Mouse (Mus musculus): ENCODE measurements at regions not wholly inside any gene's neighbourhood (a gene's known extent, or its start where the extent isn't known, plus 50 kb on each side); places are given as distances from the start of the nearest gene placed in this dataset.
A peak's percentile ranks its signal among the peaks of the same experiment; 100 is the strongest.

- Histone ChIP-seq H3K36me3 (ENCODE audit: control insufficient read depth, insufficient read depth, low read length) (no peaks in the 10 kb centered on the region), H3K27ac (replicated peaks) (peak overlapping the region; percentile 98), H3K9me3 (ENCODE audit: control insufficient read depth, low read length) (no peaks in the 10 kb centered on the region), H3K27me3 (ENCODE audit: control insufficient read depth, insufficient read depth, low read length) (no peaks in the 10 kb centered on the region), H3K9ac (ENCODE audit: low read length) (peak overlapping the region; percentile 94), H3K4me3 (ENCODE audit: low read depth, low read length) (peak overlapping the region; percentile 78), H3K4me2 (replicated peaks; ENCODE audit: low read depth) (peak overlapping the region; percentile 92), H3K4me1 (replicated peaks; ENCODE audit: control insufficient read depth, insufficient read depth) (no peaks in the 10 kb centered on the region)
- no peak for TF ChIP-seq EP300 (optimal IDR thresholded peaks at IDR 0.05)
- peak; percentile 44 for TF ChIP-seq CTCF (IDR thresholded peaks at IDR 0.05; ENCODE audit: low read depth)
- ATAC-seq (ENCODE audit: low FRiP score, low TSS enrichment) (peak; percentile 81), DNase-seq (ENCODE audit: low spot score) (peak; percentile 72)
- WGBS = 0% methylated on average over 39 of the region's 54 CpGs
Observed at GRCm38 (mm10) chr13:54303071-54303924, 67.9 kb upstream of the Cplx2 start.

- H3K9me3 ChIP-seq (ENCODE audit: control insufficient read depth, low read length) = no peaks in the 10 kb centered on the region
- no peak overlapping the region for H3K9ac ChIP-seq (ENCODE audit: low read length)
- H3K27ac ChIP-seq (replicated peaks) = peak overlapping the region; percentile 98
- DNase-seq (ENCODE audit: low spot score) (no peak), ATAC-seq (ENCODE audit: low FRiP score, low TSS enrichment) (no peak)
- peak overlapping the region; percentile 92 for H3K4me2 ChIP-seq (replicated peaks; ENCODE audit: low read depth)
- no peaks in the 10 kb centered on the region for H3K4me1 ChIP-seq (replicated peaks; ENCODE audit: control insufficient read depth, insufficient read depth)
- no peaks in the 10 kb centered on the region for H3K36me3 ChIP-seq (ENCODE audit: control insufficient read depth, insufficient read depth, low read length)
- no peaks in the 10 kb centered on the region for H3K27me3 ChIP-seq (ENCODE audit: control insufficient read depth, insufficient read depth, low read length)
- H3K4me3 ChIP-seq (ENCODE audit: low read depth, low read length) = no peak overlapping the region; the same call in 1 of the 2 replicates
- WGBS = 35% methylated on average over 5 of the region's 5 CpGs
- TF ChIP-seq EP300 (optimal IDR thresholded peaks at IDR 0.05) (no peak), CTCF (IDR thresholded peaks at IDR 0.05; ENCODE audit: low read depth) (peak; percentile 18; the same call in 1 of the 2 replicates)
Observed at GRCm38 (mm10) chr13:54304251-54304650, 66.9 kb upstream of the Cplx2 start.

GRCm38 (mm10) chr13:54308591-54308990, 62.6 kb upstream of the Cplx2 start:
- H3K4me1 ChIP-seq (replicated peaks; ENCODE audit: control insufficient read depth, insufficient read depth) = 0 out of 2 replicates have a peak, but pooled peaks cover 2% of the 10 kb centered on the region
- DNase-seq (ENCODE audit: low spot score) (no peak), ATAC-seq (ENCODE audit: low FRiP score, low TSS enrichment) (no peak)
- no peak overlapping the region for H3K4me3 ChIP-seq (ENCODE audit: low read depth, low read length)
- H3K27me3 ChIP-seq (ENCODE audit: control insufficient read depth, insufficient read depth, low read length) = no peaks in the 10 kb centered on the region
- H3K27ac ChIP-seq (replicated peaks) = no peak overlapping the region
- WGBS = 41% methylated on average over 2 of the region's 2 CpGs
- no peak overlapping the region for H3K9ac ChIP-seq (ENCODE audit: low read length)
- no peaks in the 10 kb centered on the region for H3K36me3 ChIP-seq (ENCODE audit: control insufficient read depth, insufficient read depth, low read length)
- TF ChIP-seq EP300 (optimal IDR thresholded peaks at IDR 0.05) (no peak), CTCF (IDR thresholded peaks at IDR 0.05; ENCODE audit: low read depth) (no peak)
- no peak overlapping the region for H3K4me2 ChIP-seq (replicated peaks; ENCODE audit: low read depth)
- no peaks in the 10 kb centered on the region for H3K9me3 ChIP-seq (ENCODE audit: control insufficient read depth, low read length)

- Histone ChIP-seq H3K4me3 (ENCODE audit: low read depth, low read length) (no peak overlapping the region), H3K9ac (ENCODE audit: low read length) (no peak overlapping the region), H3K27me3 (ENCODE audit: control insufficient read depth, insufficient read depth, low read length) (no peaks in the 10 kb centered on the region), H3K4me1 (replicated peaks; ENCODE audit: control insufficient read depth, insufficient read depth) (0 out of 2 replicates have a peak, but pooled peaks cover 2% of the 10 kb centered on the region), H3K9me3 (ENCODE audit: control insufficient read depth, low read length) (no peaks in the 10 kb centered on the region), H3K36me3 (ENCODE audit: control insufficient read depth, insufficient read depth, low read length) (no peaks in the 10 kb centered on the region), H3K4me2 (replicated peaks; ENCODE audit: low read depth) (no peak overlapping the region), H3K27ac (replicated peaks) (no peak overlapping the region)
- WGBS = 40% methylated on average over 5 of the region's 5 CpGs
- no peak for TF ChIP-seq EP300 (optimal IDR thresholded peaks at IDR 0.05)
- TF ChIP-seq CTCF (IDR thresholded peaks at IDR 0.05; ENCODE audit: low read depth) = no peak
- no peak for DNase-seq (ENCODE audit: low spot score)
- ATAC-seq (ENCODE audit: low FRiP score, low TSS enrichment) = no peak; the same call in 1 of the 2 replicates
Observed at GRCm38 (mm10) chr13:54309354-54309753, 61.8 kb upstream of the Cplx2 start.

GRCm38 (mm10) chr13:54310144-54310543, 61.0 kb upstream of the Cplx2 start:
- H3K27me3 ChIP-seq (ENCODE audit: control insufficient read depth, insufficient read depth, low read length) = no peaks in the 10 kb centered on the region
- no peak overlapping the region for H3K4me3 ChIP-seq (ENCODE audit: low read depth, low read length)
- no peak overlapping the region for H3K27ac ChIP-seq (replicated peaks)
- no peaks in the 10 kb centered on the region for H3K9me3 ChIP-seq (ENCODE audit: control insufficient read depth, low read length)
- H3K36me3 ChIP-seq (ENCODE audit: control insufficient read depth, insufficient read depth, low read length) = no peaks in the 10 kb centered on the region
- no peak overlapping the region for H3K4me2 ChIP-seq (replicated peaks; ENCODE audit: low read depth)
- H3K9ac ChIP-seq (ENCODE audit: low read length) = no peak overlapping the region
- ATAC-seq (ENCODE audit: low FRiP score, low TSS enrichment) (no peak), DNase-seq (ENCODE audit: low spot score) (no peak)
- TF ChIP-seq EP300 (optimal IDR thresholded peaks at IDR 0.05) (no peak), CTCF (IDR thresholded peaks at IDR 0.05; ENCODE audit: low read depth) (no peak)
- 57% methylated on average over 4 of the region's 4 CpGs for WGBS
- H3K4me1 ChIP-seq (replicated peaks; ENCODE audit: control insufficient read depth, insufficient read depth) = 0 out of 2 replicates have a peak, but pooled peaks cover 2% of the 10 kb centered on the region
